Mouse (Mus musculus): ENCODE measurements at regions not wholly inside any gene's neighbourhood (a gene's known extent, or its start where the extent isn't known, plus 50 kb on each side); places are given as distances from the start of the nearest gene placed in this dataset.

DNA sequence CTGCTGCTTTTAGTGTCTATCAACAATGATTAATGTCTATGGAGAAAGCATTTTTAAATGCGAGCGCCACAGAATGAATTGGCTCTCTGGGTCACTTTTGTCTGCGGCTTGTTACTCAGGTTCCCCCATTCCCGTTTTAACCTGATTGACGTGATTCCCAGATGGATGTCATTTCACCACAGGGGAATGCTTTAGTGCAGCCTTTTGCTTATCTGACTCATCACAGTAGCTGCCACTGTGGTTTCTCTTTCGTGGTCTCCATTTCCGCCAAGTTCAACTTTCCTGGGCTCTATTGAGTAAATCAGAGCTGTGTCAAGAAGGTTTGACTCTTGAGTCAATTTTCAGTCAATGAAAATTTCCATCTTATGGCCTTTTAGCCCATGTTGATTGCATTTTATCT is 110.6 kb upstream of the Aldh1b1 start:
- ATAC-seq = no peak
- Histone ChIP-seq H3K9ac (ENCODE audit: low read depth, low read length) (no peak overlapping the region), H3K4me3 (ENCODE audit: low read length) (no peak overlapping the region), H3K4me2 (ENCODE audit: low read length) (no peak overlapping the region), H3K36me3 (ENCODE audit: control insufficient read depth, insufficient read depth, low read length) (no peaks in the 10 kb centered on the region), H3K9me3 (ENCODE audit: control insufficient read depth, low read length) (peaks cover 4% of the 10 kb centered on the region; the same call in 1 of the 2 replicates), H3K27me3 (replicated peaks; ENCODE audit: control insufficient read depth, insufficient read depth, low read length) (no peaks in the 10 kb centered on the region), H3K27ac (ENCODE audit: low read depth, low read length) (no peak overlapping the region), H3K4me1 (ENCODE audit: control insufficient read depth, insufficient read depth, low read depth, low read length) (peaks cover 12% of the 10 kb centered on the region)
- 57% methylated on average over 7 of the region's 7 CpGs for WGBS

GRCm38 (mm10) chr4:45685031-45685430 is 113.8 kb upstream of the Aldh1b1 start:
- no peak overlapping the region for H3K9ac ChIP-seq (ENCODE audit: low read depth, low read length)
- H3K27ac ChIP-seq (ENCODE audit: low read depth, low read length) = no peak overlapping the region
- no peaks in the 10 kb centered on the region for H3K9me3 ChIP-seq (ENCODE audit: control insufficient read depth, low read length)
- ATAC-seq = no peak
- no peak overlapping the region for H3K4me2 ChIP-seq (ENCODE audit: low read length)
- H3K36me3 ChIP-seq (ENCODE audit: control insufficient read depth, insufficient read depth, low read length) = no peaks in the 10 kb centered on the region
- H3K4me3 ChIP-seq (ENCODE audit: low read length) = no peak overlapping the region
- H3K4me1 ChIP-seq (ENCODE audit: control insufficient read depth, insufficient read depth, low read depth, low read length) = peaks cover 7% of the 10 kb centered on the region
- no peaks in the 10 kb centered on the region for H3K27me3 ChIP-seq (replicated peaks; ENCODE audit: control insufficient read depth, insufficient read depth, low read length)
- WGBS = 81% methylated on average over 3 of the region's 3 CpGs

GRCm38 (mm10) chr4:45683205-45683604 is 115.6 kb upstream of the Aldh1b1 start:
- no peaks in the 10 kb centered on the region for H3K27me3 ChIP-seq (replicated peaks; ENCODE audit: control insufficient read depth, insufficient read depth, low read length)
- H3K27ac ChIP-seq (ENCODE audit: low read depth, low read length) = no peak overlapping the region

DNA sequence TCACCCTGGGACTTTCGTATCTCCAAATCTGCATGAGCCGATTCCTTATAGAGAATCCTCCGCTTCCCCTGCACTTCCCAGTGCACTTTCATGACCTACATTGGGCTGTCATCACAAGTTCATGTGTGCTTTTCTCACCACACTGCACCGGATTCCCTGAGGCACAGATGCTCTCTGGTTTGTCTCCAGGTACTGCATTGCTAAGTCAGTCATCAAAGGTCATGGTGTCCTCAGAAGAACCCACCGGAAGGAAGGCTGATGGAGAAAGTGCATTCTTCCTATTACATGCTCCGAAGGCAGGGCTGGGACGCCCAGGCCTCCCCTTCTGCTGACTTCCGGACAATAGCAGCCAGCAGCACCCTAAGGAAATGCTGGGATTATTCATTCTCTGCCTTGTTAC is 116.1 kb upstream of the Aldh1b1 start:
- no peak overlapping the region for H3K4me3 ChIP-seq (ENCODE audit: low read length)
- H3K9me3 ChIP-seq (ENCODE audit: control insufficient read depth, low read length) = no peaks in the 10 kb centered on the region
- H3K4me2 ChIP-seq (ENCODE audit: low read length) = no peak overlapping the region
- no peak overlapping the region for H3K27ac ChIP-seq (ENCODE audit: low read depth, low read length)
- no peaks in the 10 kb centered on the region; the same call in 1 of the 2 replicates for H3K4me1 ChIP-seq (ENCODE audit: control insufficient read depth, insufficient read depth, low read depth, low read length)
- no peaks in the 10 kb centered on the region for H3K27me3 ChIP-seq (replicated peaks; ENCODE audit: control insufficient read depth, insufficient read depth, low read length)
- WGBS = 89% methylated on average over 8 of the region's 8 CpGs
- no peaks in the 10 kb centered on the region for H3K36me3 ChIP-seq (ENCODE audit: control insufficient read depth, insufficient read depth, low read length)
- no peak for ATAC-seq
- no peak overlapping the region for H3K9ac ChIP-seq (ENCODE audit: low read depth, low read length)

More at GRCm38 (mm10) chr4:45683205-45683604, 115.6 kb upstream of the Aldh1b1 start:
- no peak overlapping the region for H3K4me2 ChIP-seq (ENCODE audit: low read length)
- H3K36me3 ChIP-seq (ENCODE audit: control insufficient read depth, insufficient read depth, low read length) = no peaks in the 10 kb centered on the region
- no peak for ATAC-seq
- H3K9me3 ChIP-seq (ENCODE audit: control insufficient read depth, low read length) = no peaks in the 10 kb centered on the region
- no peaks in the 10 kb centered on the region; the same call in 1 of the 2 replicates for H3K4me1 ChIP-seq (ENCODE audit: control insufficient read depth, insufficient read depth, low read depth, low read length)
- H3K4me3 ChIP-seq (ENCODE audit: low read length) = no peak overlapping the region
- 90% methylated on average over 3 of the region's 3 CpGs for WGBS
- H3K9ac ChIP-seq (ENCODE audit: low read depth, low read length) = no peak overlapping the region

DNA sequence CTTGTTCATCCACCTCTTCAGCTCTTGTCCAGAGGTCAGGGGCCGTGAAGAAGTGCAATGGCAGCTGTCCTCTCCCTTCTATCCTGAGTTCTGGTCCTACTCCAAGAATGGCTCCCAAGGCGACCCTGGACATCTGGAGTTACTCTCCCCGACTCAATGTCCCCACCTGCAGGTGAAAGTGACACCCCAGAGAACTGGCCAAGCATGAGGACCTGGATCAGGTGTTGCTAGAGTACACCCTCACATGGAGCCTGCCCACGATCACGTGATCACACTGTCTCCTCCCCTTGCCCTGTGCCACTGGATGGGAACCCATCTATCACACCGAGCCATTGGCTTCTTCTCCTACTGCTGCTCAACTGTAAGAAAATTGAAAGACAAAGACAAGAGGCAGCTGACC is 122.7 kb upstream of the Aldh1b1 start:
- Histone ChIP-seq H3K4me1 (ENCODE audit: control insufficient read depth, insufficient read depth, low read depth, low read length) (peaks cover 18% of the 10 kb centered on the region), H3K4me3 (ENCODE audit: low read length) (no peak overlapping the region), H3K4me2 (ENCODE audit: low read length) (no peak overlapping the region), H3K9me3 (ENCODE audit: control insufficient read depth, low read length) (no peaks in the 10 kb centered on the region), H3K27me3 (replicated peaks; ENCODE audit: control insufficient read depth, insufficient read depth, low read length) (no peaks in the 10 kb centered on the region), H3K36me3 (ENCODE audit: control insufficient read depth, insufficient read depth, low read length) (no peaks in the 10 kb centered on the region), H3K9ac (ENCODE audit: low read depth, low read length) (no peak overlapping the region), H3K27ac (ENCODE audit: low read depth, low read length) (no peak overlapping the region)
- no peak for ATAC-seq
- WGBS = 80% methylated on average over 6 of the region's 6 CpGs

DNA sequence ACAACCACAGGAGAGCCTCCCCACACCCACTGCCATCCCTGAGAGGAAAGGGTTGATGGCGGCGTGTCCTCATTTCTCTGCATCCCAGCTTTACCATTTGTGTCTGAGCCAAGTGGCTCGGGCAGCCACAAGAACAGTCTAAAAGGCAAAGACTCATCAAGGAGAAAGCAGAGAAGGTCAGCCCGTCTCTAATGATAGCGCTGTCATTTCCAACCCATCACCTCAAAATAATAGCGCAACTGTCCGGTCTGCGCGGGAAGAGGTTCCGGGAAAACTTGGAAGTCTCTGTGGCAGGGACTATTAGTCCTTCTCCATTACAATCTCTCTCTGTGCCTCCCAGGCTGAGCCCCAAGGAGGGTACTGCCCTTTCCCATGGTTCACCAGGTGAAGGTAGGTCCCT is 124.5 kb upstream of the Aldh1b1 start:
- no peak overlapping the region for H3K4me2 ChIP-seq (ENCODE audit: low read length)
- H3K9ac ChIP-seq (ENCODE audit: low read depth, low read length) = no peak overlapping the region
- 80% methylated on average over 10 of the region's 10 CpGs for WGBS
- H3K27ac ChIP-seq (ENCODE audit: low read depth, low read length) = no peak overlapping the region
- no peaks in the 10 kb centered on the region for H3K36me3 ChIP-seq (ENCODE audit: control insufficient read depth, insufficient read depth, low read length)
- no peaks in the 10 kb centered on the region for H3K9me3 ChIP-seq (ENCODE audit: control insufficient read depth, low read length)
- H3K27me3 ChIP-seq (replicated peaks; ENCODE audit: control insufficient read depth, insufficient read depth, low read length) = no peaks in the 10 kb centered on the region
- no peak overlapping the region for H3K4me3 ChIP-seq (ENCODE audit: low read length)
- H3K4me1 ChIP-seq (ENCODE audit: control insufficient read depth, insufficient read depth, low read depth, low read length) = peaks cover 18% of the 10 kb centered on the region
- no peak for ATAC-seq

- no peaks in the 10 kb centered on the region for H3K36me3 ChIP-seq (ENCODE audit: control insufficient read depth, insufficient read depth, low read length)
- H3K27me3 ChIP-seq (replicated peaks; ENCODE audit: control insufficient read depth, insufficient read depth, low read length) = no peaks in the 10 kb centered on the region
- 0 out of 2 replicates have a peak overlapping the region, but pooled peaks have one; percentile 23 for H3K27ac ChIP-seq (ENCODE audit: low read depth, low read length)
- peaks cover 18% of the 10 kb centered on the region for H3K4me1 ChIP-seq (ENCODE audit: control insufficient read depth, insufficient read depth, low read depth, low read length)
- no peak overlapping the region for H3K9ac ChIP-seq (ENCODE audit: low read depth, low read length)
- H3K9me3 ChIP-seq (ENCODE audit: control insufficient read depth, low read length) = no peaks in the 10 kb centered on the region
- WGBS = 48% methylated on average over 16 of the region's 16 CpGs
- peak; percentile 61 for ATAC-seq
- H3K4me2 ChIP-seq (ENCODE audit: low read length) = no peak overlapping the region
- no peak overlapping the region for H3K4me3 ChIP-seq (ENCODE audit: low read length)
Observed at GRCm38 (mm10) chr4:45673081-45673819, 125.6 kb upstream of the Aldh1b1 start.

- Histone ChIP-seq H3K4me1 (ENCODE audit: control insufficient read depth, insufficient read depth, low read depth, low read length) (peaks cover 18% of the 10 kb centered on the region), H3K36me3 (ENCODE audit: control insufficient read depth, insufficient read depth, low read length) (no peaks in the 10 kb centered on the region), H3K27ac (ENCODE audit: low read depth, low read length) (no peak overlapping the region), H3K9me3 (ENCODE audit: control insufficient read depth, low read length) (no peaks in the 10 kb centered on the region), H3K27me3 (replicated peaks; ENCODE audit: control insufficient read depth, insufficient read depth, low read length) (no peaks in the 10 kb centered on the region), H3K4me2 (ENCODE audit: low read length) (peak overlapping the region; percentile 1; the same call in 1 of the 2 replicates), H3K4me3 (ENCODE audit: low read length) (no peak overlapping the region), H3K9ac (ENCODE audit: low read depth, low read length) (no peak overlapping the region)
- ATAC-seq = peak; percentile 68
- 18% methylated on average over 16 of the region's 16 CpGs for WGBS
Observed at GRCm38 (mm10) chr4:45672262-45673076, 126.4 kb upstream of the Aldh1b1 start.

DNA sequence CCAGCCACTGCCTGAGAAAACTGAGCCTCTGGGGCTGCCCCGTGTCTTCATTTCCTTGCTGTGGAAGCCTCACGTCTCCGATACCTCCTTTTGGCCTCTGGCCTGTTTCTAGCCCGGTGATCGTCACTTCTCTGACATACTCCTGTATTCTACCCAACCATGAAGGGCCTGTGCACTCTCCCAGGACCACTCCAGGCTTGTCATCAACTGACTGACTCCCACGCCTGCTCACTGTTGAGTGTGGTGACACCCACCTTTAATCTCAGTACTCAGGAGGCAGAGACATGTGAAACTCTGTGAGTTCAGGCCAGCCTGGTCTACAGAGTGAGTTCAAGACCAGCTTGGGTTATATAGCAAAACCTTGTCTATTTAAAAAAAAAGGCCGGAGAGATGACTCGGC is 132.1 kb upstream of the Shb start:
- 93% methylated on average over 8 of the region's 8 CpGs for WGBS
- Histone ChIP-seq H3K27me3 (replicated peaks; ENCODE audit: control insufficient read depth, insufficient read depth, low read length) (no peaks in the 10 kb centered on the region), H3K4me3 (ENCODE audit: low read length) (no peak overlapping the region), H3K27ac (ENCODE audit: low read depth, low read length) (no peak overlapping the region), H3K4me1 (ENCODE audit: control insufficient read depth, insufficient read depth, low read depth, low read length) (no peaks in the 10 kb centered on the region), H3K9me3 (ENCODE audit: control insufficient read depth, low read length) (no peaks in the 10 kb centered on the region), H3K36me3 (ENCODE audit: control insufficient read depth, insufficient read depth, low read length) (no peaks in the 10 kb centered on the region), H3K4me2 (ENCODE audit: low read length) (no peak overlapping the region), H3K9ac (ENCODE audit: low read depth, low read length) (no peak overlapping the region)
- no peak for ATAC-seq

All from hindbrain, embryonic 16.5 days (tissue).